Mouse (Mus musculus) adipose tissue, adult 10 weeks (tissue): ENCODE measurements around the gene Olfr1420. TPM values are rescaled to one million over a fixed set of nuclear protein-coding genes. Genes with fewer than 3 reads are reported as not detected.

Experiments used
- polyA plus RNA-seq: library from polyadenylated mRNA; stranded (reverse); fragments of 350-450 nt; fragmentation: Illumina TruSeq; extraction: RNeasy Lipid Tissue Mini Kit (QIAGEN cat#74804); gene quantifications from one replicate; pipeline ENCODE4 v1.2.3, GENCODE M21; 2014; ENCODE audit warnings: low read depth, low replicate concordance

Olfr1420 gene
- polyA plus RNA-seq: not detected

DNA sequence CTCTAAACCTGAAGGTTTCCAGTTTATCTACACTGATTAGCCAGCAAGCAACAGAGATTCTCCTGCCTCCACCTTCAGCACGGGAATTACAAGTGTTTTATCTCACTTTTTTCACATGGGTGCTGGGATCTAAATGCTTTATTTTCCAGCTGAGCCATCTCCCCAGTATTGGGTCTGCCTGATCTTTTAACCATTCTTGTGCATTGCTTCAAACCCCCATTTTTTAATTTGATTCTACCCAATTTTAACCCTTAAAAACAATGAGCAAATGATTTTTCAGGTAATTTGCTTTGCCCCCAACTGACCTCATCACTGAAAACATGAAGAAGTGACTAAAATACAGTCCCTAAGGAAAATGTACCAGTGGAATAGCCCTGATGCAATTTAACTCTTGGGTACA, at the start of gene Olfr1420:
Gene Olfr1420 (plus strand): TSS at position 301 of the 400 bp plus-strand sequence.

DNA sequence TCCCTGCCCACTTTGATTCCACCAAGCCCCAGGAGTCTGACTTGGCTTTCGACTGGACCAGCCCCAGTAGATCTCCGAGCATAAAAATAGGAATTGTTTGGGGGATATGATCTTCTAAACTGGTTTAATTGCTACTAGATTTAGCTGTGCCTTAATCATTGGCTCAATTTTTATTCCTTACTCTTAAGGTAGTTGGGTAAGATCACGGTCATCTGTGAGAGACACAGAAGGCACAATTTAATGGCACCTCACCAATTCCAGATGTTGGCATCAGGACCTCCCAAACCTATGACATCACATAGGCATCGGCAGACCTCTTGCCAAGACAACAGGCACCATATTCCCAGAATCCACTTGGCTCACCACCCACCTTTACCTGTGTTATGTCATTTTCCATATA, 47.2 kb upstream of the Olfr1420 start, which contains the start of gene Olfr1417:
Gene Olfr1417 (minus strand): TSS at position 101 of the 400 bp plus-strand sequence.

GRCm38 (mm10) chr19:11860966-11861365, 25.4 kb upstream of the Olfr1420 start, which contains the start of gene Olfr1418:
Gene Olfr1418, minus strand, starts transcription at chr19:11861066.

DNA sequence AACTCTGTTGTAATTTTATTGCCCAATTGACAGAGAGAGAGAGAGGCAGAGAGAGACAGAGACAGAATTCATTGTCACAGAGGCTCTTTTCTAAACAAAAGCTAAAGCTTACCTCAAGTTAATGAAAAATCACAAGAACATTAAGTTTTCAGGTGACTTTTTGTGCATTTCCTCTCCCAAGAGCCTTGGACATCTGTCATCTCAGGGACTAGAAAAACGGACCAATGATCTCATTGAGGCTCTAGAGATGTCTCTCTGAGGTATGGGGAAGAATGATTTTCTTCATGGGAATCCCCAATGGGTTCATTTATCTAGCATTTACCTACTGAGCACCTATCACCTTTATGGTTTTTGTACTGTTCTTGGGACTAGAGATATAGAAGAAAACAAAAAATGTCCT, 11.4 kb upstream of the Olfr1420 start, which contains the start of gene Olfr1419:
Gene Olfr1419 (minus strand): TSS at position 101 of the 400 bp plus-strand sequence.

GRCm38 (mm10) chr19:11912037-11912532, 25.7 kb downstream of the Olfr1420 start, which contains the start of gene Patl1:
Gene Patl1, plus strand, starts transcription at chr19:11912399.

Other genes with a start within 250 kb of the Olfr1420 start
- gene Ms4a3, start 245.7 kb upstream of the Olfr1420 start, polyA plus RNA-seq: not detected
- gene Oosp2, start 226.0 kb upstream of the Olfr1420 start, polyA plus RNA-seq: not detected
- gene Oosp1, start 195.4 kb upstream of the Olfr1420 start, polyA plus RNA-seq: not detected
- not detected for gene Oosp3, start 189.5 kb upstream of the Olfr1420 start, polyA plus RNA-seq
- gene Gif, start 139.0 kb upstream of the Olfr1420 start, polyA plus RNA-seq: not detected
- 31.4 TPM for gene Mrpl16, start 116.2 kb upstream of the Olfr1420 start, polyA plus RNA-seq
- gene Stx3, start 67.2 kb upstream of the Olfr1420 start, polyA plus RNA-seq: 22.8 TPM
- not detected for gene Olfr1417, start 47.3 kb upstream of the Olfr1420 start, polyA plus RNA-seq
- gene Olfr1418, start 25.5 kb upstream of the Olfr1420 start, polyA plus RNA-seq: not detected
- not detected for gene Olfr1419, start 11.5 kb upstream of the Olfr1420 start, polyA plus RNA-seq
- 13.5 TPM for gene Patl1, start 25.8 kb downstream of the Olfr1420 start, polyA plus RNA-seq
- 46.9 TPM for gene Osbp, start 79.4 kb downstream of the Olfr1420 start, polyA plus RNA-seq
- not detected for gene Olfr1423, start 154.8 kb downstream of the Olfr1420 start, polyA plus RNA-seq
- not detected for gene Olfr1424, start 176.1 kb downstream of the Olfr1420 start, polyA plus RNA-seq
- not detected for gene Olfr1425, start 191.2 kb downstream of the Olfr1420 start, polyA plus RNA-seq
- not detected for gene Olfr1426, start 205.4 kb downstream of the Olfr1420 start, polyA plus RNA-seq
- gene Olfr1427, start 216.8 kb downstream of the Olfr1420 start, polyA plus RNA-seq: not detected
- not detected for gene Olfr1428, start 229.3 kb downstream of the Olfr1420 start, polyA plus RNA-seq
- gene Olfr76, start 236.6 kb downstream of the Olfr1420 start, polyA plus RNA-seq: not detected